Mouse (Mus musculus) ES-E14 (cell line): ENCODE measurements at regions not wholly inside any gene's neighbourhood (a gene's known extent, or its start where the extent isn't known, plus 50 kb on each side); places are given as distances from the start of the nearest gene placed in this dataset.

ENCODE experiments used
- CHD2 ChIP-seq: IDR thresholded peaks from 2 replicates; pipeline ENCODE4 v1.6.1; 2014; ENCODE audit warnings: mild to moderate bottlenecking, low read depth, low read length, inconsistent platforms
- ZC3H11A ChIP-seq: IDR thresholded peaks from 2 replicates; pipeline ENCODE4 v1.6.1; 2012; ENCODE audit warnings: low read depth, mild to moderate bottlenecking, inconsistent platforms, low read length, borderline replicate concordance
- ZNF384 ChIP-seq: IDR thresholded peaks from 2 replicates; pipeline ENCODE4 v1.6.1; 2012; ENCODE audit warnings: low read depth, low read length, inconsistent platforms

DNA sequence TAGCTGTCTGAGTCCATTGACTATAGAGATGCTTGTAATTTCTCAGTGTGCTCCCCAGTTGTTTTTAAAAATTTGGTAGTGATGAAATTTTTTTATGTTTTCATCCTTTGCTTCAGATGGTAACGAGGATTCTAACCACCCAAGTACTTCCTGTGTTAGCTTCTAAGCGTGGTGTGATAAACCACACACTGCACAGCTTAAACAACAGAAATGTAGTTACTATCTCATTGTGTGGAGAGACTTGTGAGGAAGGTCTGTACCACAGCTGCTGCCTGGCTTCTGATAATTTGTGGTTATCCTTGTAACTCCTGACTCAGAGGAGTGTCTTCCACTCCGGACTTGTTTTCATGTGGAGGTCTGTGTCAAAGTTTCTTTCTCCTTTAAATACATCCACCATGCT is 102.3 kb downstream of the Aldh8a1 start:
- TF ChIP-seq CHD2 (no peak), ZNF384 (no peak), ZC3H11A (no peak)
